Mouse (Mus musculus): Measurements from ENCODE around the gene BC025920.
"Not testable (repeated sequence)": the region's sequence is repeated elsewhere in the genome, so short reads cannot be mapped to it uniquely, and the experiment has no call there.

BC025920 gene

GRCm38 (mm10) chr10:81604019-81604967, 1.8 kb upstream of the BC025920 start:
- no peak for DNase-seq (ENCODE audit: low spot score in 2 of 2)

GRCm38 (mm10) chr10:81604968-81605665, 953 bp upstream of the BC025920 start:
- peak; percentile 85 to 90 for DNase-seq (ENCODE audit: low spot score in 2 of 2)

- no peak for DNase-seq (ENCODE audit: low spot score in 2 of 2)
These were observed 450 bp upstream of the BC025920 start for GRCm38 (mm10) chr10:81605666-81605973.

GRCm38 (mm10) chr10:81608308-81608707, 2.2 kb downstream of the BC025920 start:
- DNase-seq (ENCODE audit: low spot score in 2 of 2) = no peak

- no peak for DNase-seq (ENCODE audit: low spot score in 2 of 2)
These were observed 6.7 kb downstream of the BC025920 start for GRCm38 (mm10) chr10:81612779-81613178.

GRCm38 (mm10) chr10:81615486-81615885, 9.4 kb downstream of the BC025920 start:
- DNase-seq (ENCODE audit: low spot score in 2 of 2) = no peak

- DNase-seq (ENCODE audit: low spot score in 2 of 2) = no peak
These were observed 13.9 kb downstream of the BC025920 start for GRCm38 (mm10) chr10:81619976-81620375.

GRCm38 (mm10) chr10:81620786-81621185, 14.7 kb downstream of the BC025920 start:
- no peak for DNase-seq (ENCODE audit: low spot score in 2 of 2)

- DNase-seq (ENCODE audit: low spot score in 2 of 2) = no peak
These were observed 17.4 kb downstream of the BC025920 start for GRCm38 (mm10) chr10:81623441-81623840.

GRCm38 (mm10) chr10:81626101-81626993, 20.3 kb downstream of the BC025920 start:
- DNase-seq (ENCODE audit: low spot score in 2 of 2) = no peak

GRCm38 (mm10) chr10:81626994-81627835, 21.1 kb downstream of the BC025920 start, which contains the start of gene Sirt6:
Gene Sirt6 (minus strand): TSS chr10:81627797.
- DNase-seq (ENCODE audit: low spot score in 2 of 2) = peak; percentile 92 to 95

GRCm38 (mm10) chr10:81627836-81628220, 21.8 kb downstream of the BC025920 start:
- no peak for DNase-seq (ENCODE audit: low spot score in 2 of 2)

GRCm38 (mm10) chr10:81628390-81628789, 22.3 kb downstream of the BC025920 start, which contains the start of gene Ankrd24:
Gene Ankrd24 (plus strand): TSS chr10:81628540.
- no peak for DNase-seq (ENCODE audit: low spot score in 2 of 2)

- peak; percentile 78 to 84 for DNase-seq (ENCODE audit: low spot score in 2 of 2)
These were observed 27.4 kb downstream of the BC025920 start for GRCm38 (mm10) chr10:81633253-81634099.

- DNase-seq (ENCODE audit: low spot score in 2 of 2) = no peak
These were observed 30.3 kb downstream of the BC025920 start for GRCm38 (mm10) chr10:81636338-81636737.

- no peak for DNase-seq (ENCODE audit: low spot score in 2 of 2)
These were observed 32.0 kb downstream of the BC025920 start for GRCm38 (mm10) chr10:81638101-81638500.

GRCm38 (mm10) chr10:81640825-81641224, 34.8 kb downstream of the BC025920 start:
- DNase-seq (ENCODE audit: low spot score in 2 of 2) = not testable (repeated sequence)

- DNase-seq (ENCODE audit: low spot score in 2 of 2) = no peak
These were observed 35.5 kb downstream of the BC025920 start for GRCm38 (mm10) chr10:81641566-81641965.

- no peak for DNase-seq (ENCODE audit: low spot score in 2 of 2)
These were observed 36.0 kb downstream of the BC025920 start for GRCm38 (mm10) chr10:81641978-81642647.
